Mouse (Mus musculus) limb, embryonic 15.5 days (tissue): ENCODE data around the gene Coq2. TPM values are rescaled to one million over a fixed set of nuclear protein-coding genes. Genes with fewer than 3 reads are reported as not detected.

ENCODE experiments used
- ATAC-seq: fragments of 200-750 bp; cut with Nextera tagmentation; 2 replicates; pipeline ENCODE4 v1.8.0; 2017; ENCODE audit warnings: low read depth, moderate TSS enrichment; ENCODE audit not compliant: insufficient number of reproducible peaks, low FRiP score, low TSS enrichment
- H3K27ac ChIP-seq: fragments of 300-500 bp; sonication (generic); 2 replicates; pipeline ENCODE4 v1.5.1; 2015; ENCODE audit warnings: moderate library complexity, mild to moderate bottlenecking, inconsistent platforms
- H3K27me3 ChIP-seq: fragments of 300-500 bp; sonication (generic); 2 replicates; pipeline ENCODE4 v1.6.1; 2015; ENCODE audit warnings: inconsistent platforms
- H3K36me3 ChIP-seq: fragments of 300-500 bp; sonication (generic); 2 replicates; pipeline ENCODE4 v1.6.1; 2015; ENCODE audit warnings: inconsistent platforms
- H3K4me1 ChIP-seq: fragments of 300-500 bp; sonication (generic); 2 replicates; pipeline ENCODE4 v1.6.1; 2015; ENCODE audit warnings: inconsistent platforms
- H3K4me2 ChIP-seq: fragments of 300-500 bp; sonication (generic); 2 replicates; pipeline ENCODE4 v1.6.1; 2015; ENCODE audit warnings: mild to moderate bottlenecking, inconsistent platforms
- H3K4me3 ChIP-seq: fragments of 300-500 bp; sonication (generic); 2 replicates; pipeline ENCODE4 v1.5.1; 2015; ENCODE audit warnings: mild to moderate bottlenecking, inconsistent platforms
- H3K9ac ChIP-seq: fragments of 300-500 bp; sonication (generic); 2 replicates; pipeline ENCODE4 v1.6.1; 2015; ENCODE audit warnings: inconsistent platforms
- H3K9me3 ChIP-seq: fragments of 300-500 bp; sonication (generic); 2 replicates; pipeline ENCODE4 v1.6.1; 2016; ENCODE audit warnings: inconsistent platforms
- WGBS: fragments of 180-500 bp; shearing (Covaris S2); methylation state at CpG from one replicate; pipeline ENCODE4 v1.1.7; 2015; 5-methylcytosine and 5-hydroxymethylcytosine counted together
- polyA plus RNA-seq: library from polyadenylated mRNA; unstranded; fragments of >200 nt; fragmentation: Nextera tagmentation; extraction: Ambion mirVana; gene quantifications from 2 replicates; pipeline ENCODE4 v1.2.1, GENCODE M21; 2015

The Coq2 gene
- polyA plus RNA-seq, 1 experiment from 2014 or later = 48.0 TPM

DNA sequence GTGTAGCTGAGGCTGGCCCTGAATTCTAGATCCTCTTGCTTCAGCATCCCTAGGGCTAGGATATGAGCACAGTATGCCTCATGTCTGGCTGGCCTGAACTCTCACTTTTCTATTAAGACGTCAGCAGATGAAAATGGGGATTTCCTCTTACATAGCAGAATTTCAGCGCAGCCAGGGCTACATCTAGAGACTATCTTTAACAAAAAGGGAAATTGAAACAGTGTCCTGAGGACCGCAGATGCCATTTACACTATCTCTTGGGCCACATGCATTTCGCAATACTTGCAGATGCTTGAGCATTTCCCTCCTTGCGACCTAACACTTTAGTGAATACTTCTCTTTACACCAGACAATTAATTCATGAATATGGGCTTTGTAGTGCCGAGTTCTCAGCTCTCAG is 18.6 kb downstream of the Coq2 start:
- no peak overlapping the region for H3K27ac ChIP-seq
- H3K9ac ChIP-seq = no peak overlapping the region
- no peaks in the 10 kb centered on the region for H3K9me3 ChIP-seq
- H3K4me2 ChIP-seq = no peak overlapping the region
- 83% methylated on average over 6 of the region's 6 CpGs for WGBS
- H3K27me3 ChIP-seq = no peaks in the 10 kb centered on the region
- peaks cover 73% of the 10 kb centered on the region for H3K36me3 ChIP-seq
- no peak for ATAC-seq
- no peaks in the 10 kb centered on the region for H3K4me1 ChIP-seq
- H3K4me3 ChIP-seq = no peak overlapping the region

DNA sequence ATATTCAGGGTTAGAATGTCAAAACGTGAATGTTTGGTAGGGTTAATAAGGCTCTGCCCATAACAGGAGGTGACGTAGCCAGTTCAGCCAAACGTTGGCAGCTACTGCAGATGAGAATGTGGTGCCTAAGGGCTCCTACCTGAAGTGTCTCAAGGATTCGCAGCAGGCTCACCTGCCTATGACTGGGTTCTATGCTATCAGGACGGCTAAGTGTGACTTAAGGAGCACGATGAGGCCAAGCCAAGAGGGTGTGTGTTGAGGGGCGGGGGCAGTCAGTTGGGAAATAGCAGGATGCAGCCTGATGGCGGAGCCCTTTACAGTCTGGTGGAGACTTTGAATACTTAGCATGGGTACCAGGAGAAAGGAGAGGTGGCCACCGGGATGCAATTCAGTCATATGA is 22.6 kb downstream of the Coq2 start:
- Histone ChIP-seq H3K9ac (no peak overlapping the region), H3K27me3 (no peaks in the 10 kb centered on the region), H3K9me3 (no peaks in the 10 kb centered on the region), H3K4me1 (no peaks in the 10 kb centered on the region), H3K36me3 (peaks cover 39% of the 10 kb centered on the region), H3K4me2 (no peak overlapping the region), H3K27ac (no peak overlapping the region), H3K4me3 (no peak overlapping the region)
- WGBS = 78% methylated on average over 9 of the region's 9 CpGs
- no peak for ATAC-seq

DNA sequence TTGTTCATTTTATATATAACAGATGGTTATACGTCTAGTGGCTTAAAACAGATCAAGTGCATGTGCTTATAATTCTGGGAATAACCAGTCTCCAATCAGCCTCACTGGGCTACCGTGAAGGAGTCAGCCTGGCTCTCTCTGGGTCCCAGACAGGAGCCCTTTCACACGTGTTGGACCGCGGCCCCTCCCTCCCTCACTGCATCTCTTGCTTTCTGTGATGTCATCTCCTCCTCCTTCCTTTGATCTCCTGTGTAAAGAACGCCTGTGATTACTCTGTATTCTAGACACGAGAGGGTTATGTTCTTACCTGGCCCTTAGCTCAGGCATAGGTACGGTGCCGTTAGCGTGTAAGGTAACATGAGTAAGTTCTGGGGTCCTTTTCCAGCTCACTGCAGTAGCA is 23.5 kb downstream of the Coq2 start:
- Histone ChIP-seq H3K27ac (no peak overlapping the region), H3K36me3 (peaks cover 32% of the 10 kb centered on the region), H3K4me2 (no peak overlapping the region), H3K4me3 (no peak overlapping the region), H3K9ac (no peak overlapping the region), H3K9me3 (no peaks in the 10 kb centered on the region), H3K4me1 (no peaks in the 10 kb centered on the region), H3K27me3 (no peaks in the 10 kb centered on the region)
- no peak for ATAC-seq
- WGBS = 61% methylated on average over 10 of the region's 10 CpGs

DNA sequence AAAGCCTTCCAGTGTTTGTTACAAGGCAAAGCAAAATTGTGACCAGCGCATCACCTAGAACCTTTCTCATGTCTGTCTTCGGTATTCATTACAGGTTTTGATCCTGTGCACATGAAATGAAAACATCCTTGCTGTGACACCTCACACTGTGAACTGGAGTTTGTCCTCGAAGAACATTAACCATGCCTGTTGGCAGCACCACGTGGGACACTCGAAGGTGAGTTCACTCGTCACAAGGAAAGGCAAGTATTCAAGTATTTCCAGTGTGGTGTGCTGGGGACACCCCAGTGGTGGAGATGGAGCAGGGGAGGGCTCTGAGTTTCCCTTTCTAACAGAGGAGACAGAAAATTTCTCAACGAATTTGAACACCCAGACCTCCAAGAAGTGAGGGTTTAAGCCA is 24.0 kb downstream of the Coq2 start:
- ATAC-seq = no peak
- H3K9me3 ChIP-seq = no peaks in the 10 kb centered on the region
- no peak overlapping the region for H3K9ac ChIP-seq
- no peaks in the 10 kb centered on the region for H3K27me3 ChIP-seq
- H3K4me3 ChIP-seq = no peak overlapping the region
- 83% methylated on average over 7 of the region's 7 CpGs for WGBS
- H3K36me3 ChIP-seq = peaks cover 27% of the 10 kb centered on the region
- no peak overlapping the region for H3K27ac ChIP-seq
- no peak overlapping the region for H3K4me2 ChIP-seq
- H3K4me1 ChIP-seq = no peaks in the 10 kb centered on the region

DNA sequence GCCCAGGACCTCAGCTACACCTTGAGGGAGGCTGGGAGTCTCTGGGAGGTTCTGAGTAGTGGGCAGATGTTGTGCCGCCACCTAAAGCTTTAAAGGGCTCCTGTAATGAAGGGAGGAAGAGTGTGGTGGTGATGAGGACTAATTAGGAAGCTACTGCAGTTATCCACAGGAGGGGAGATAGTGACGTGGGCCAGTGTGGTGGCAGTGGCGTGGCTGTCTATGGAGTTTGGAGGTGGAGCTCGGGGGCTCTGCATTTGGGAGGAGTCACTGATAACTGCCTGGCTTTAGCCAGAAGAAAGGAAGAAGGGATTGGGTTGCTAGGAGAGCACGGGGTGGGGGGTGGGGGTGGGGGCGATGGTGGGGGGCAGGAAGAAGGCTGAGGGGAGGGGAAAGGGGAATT is 26.4 kb downstream of the Coq2 start:
- H3K4me3 ChIP-seq = no peak overlapping the region
- ATAC-seq = no peak
- 38% methylated on average over 6 of the region's 6 CpGs for WGBS
- no peaks in the 10 kb centered on the region for H3K27me3 ChIP-seq
- no peaks in the 10 kb centered on the region for H3K9me3 ChIP-seq
- H3K36me3 ChIP-seq = 0 out of 2 replicates have a peak, but pooled peaks cover 4% of the 10 kb centered on the region
- no peak overlapping the region for H3K9ac ChIP-seq
- no peaks in the 10 kb centered on the region for H3K4me1 ChIP-seq
- no peak overlapping the region for H3K4me2 ChIP-seq
- H3K27ac ChIP-seq = no peak overlapping the region

DNA sequence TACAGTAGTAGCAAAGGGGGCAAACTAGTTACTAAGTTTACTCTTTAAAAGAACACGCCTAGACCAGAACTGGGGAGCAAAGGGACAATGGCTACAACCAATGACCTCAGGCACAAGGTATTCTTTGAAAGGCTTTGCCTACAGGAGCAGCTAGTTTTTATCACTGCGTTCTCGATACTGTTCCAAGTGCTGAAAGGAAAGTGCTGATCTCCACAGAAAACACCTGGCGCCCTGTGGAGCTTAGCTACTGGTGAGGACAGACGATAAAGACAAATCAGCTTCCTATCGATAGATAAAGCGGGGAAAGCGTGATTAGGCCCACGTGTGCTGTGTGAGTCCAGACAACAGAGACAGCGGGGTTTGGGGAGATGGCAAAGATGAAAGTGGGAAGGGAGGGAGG is 26.9 kb downstream of the Coq2 start:
- H3K27ac ChIP-seq = no peak overlapping the region
- no peak overlapping the region for H3K9ac ChIP-seq
- H3K4me1 ChIP-seq = no peaks in the 10 kb centered on the region
- WGBS = 63% methylated on average over 10 of the region's 10 CpGs
- H3K4me3 ChIP-seq = no peak overlapping the region
- H3K4me2 ChIP-seq = no peak overlapping the region
- no peaks in the 10 kb centered on the region for H3K9me3 ChIP-seq
- no peaks in the 10 kb centered on the region for H3K36me3 ChIP-seq
- no peak for ATAC-seq
- no peaks in the 10 kb centered on the region for H3K27me3 ChIP-seq

DNA sequence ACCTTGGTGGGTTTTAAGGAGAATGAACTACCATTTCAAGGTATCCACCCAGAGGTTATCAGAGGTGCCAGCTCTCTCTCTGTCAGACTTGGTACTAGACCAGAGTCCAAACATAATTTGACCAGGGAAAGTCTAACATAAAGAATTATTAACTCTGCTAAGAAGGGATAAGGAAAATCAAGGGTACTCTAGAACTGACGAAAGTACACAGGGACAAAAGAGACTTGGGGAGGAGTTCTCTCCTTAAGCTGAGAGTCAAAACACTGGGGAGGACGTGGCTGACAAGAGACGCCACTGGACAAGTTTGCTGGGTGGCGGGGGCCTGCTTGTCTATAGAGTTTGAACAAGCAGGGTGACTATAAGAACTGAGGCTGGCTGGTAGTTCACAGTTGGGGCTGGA is 28.4 kb downstream of the Coq2 start:
- no peaks in the 10 kb centered on the region for H3K36me3 ChIP-seq
- H3K27me3 ChIP-seq = no peaks in the 10 kb centered on the region
- H3K9ac ChIP-seq = no peak overlapping the region
- no peak overlapping the region for H3K4me2 ChIP-seq
- no peaks in the 10 kb centered on the region for H3K9me3 ChIP-seq
- H3K27ac ChIP-seq = no peak overlapping the region
- no peak overlapping the region for H3K4me3 ChIP-seq
- 89% methylated on average over 4 of the region's 4 CpGs for WGBS
- H3K4me1 ChIP-seq = no peaks in the 10 kb centered on the region
- ATAC-seq = no peak

DNA sequence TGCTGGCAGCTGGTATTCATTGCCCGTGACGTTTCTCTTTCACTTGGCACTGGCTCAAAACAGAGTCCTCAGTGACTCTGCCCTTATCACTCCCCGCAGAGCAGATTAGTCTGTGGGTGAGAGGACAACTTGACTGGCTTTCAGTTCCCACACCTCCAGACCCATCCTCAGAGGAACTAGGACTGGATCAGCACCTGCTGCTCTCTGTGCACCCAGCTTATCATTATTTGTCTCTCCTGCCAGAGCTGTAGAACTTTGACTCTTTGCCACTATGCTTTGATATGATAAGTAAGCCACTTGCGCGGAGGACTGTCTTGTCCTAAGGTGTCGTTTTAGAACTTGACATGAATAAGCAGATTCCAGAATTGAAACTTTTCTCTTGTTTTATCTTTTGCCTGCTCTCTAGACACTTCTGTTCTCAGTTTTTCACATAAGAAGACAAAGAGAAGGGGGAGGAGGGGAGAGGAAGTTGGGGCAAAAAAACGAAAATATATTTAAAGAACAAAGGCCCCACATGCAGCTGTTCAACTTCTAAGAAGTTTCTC is 30.9 kb downstream of the Coq2 start:
- H3K9me3 ChIP-seq = no peaks in the 10 kb centered on the region
- no peak overlapping the region for H3K4me2 ChIP-seq
- H3K36me3 ChIP-seq = no peaks in the 10 kb centered on the region
- H3K4me3 ChIP-seq = no peak overlapping the region
- ATAC-seq = no peak
- WGBS = 67% methylated on average over 7 of the region's 7 CpGs
- H3K27ac ChIP-seq = no peak overlapping the region
- H3K27me3 ChIP-seq = no peaks in the 10 kb centered on the region
- no peaks in the 10 kb centered on the region for H3K4me1 ChIP-seq
- H3K9ac ChIP-seq = no peak overlapping the region

DNA sequence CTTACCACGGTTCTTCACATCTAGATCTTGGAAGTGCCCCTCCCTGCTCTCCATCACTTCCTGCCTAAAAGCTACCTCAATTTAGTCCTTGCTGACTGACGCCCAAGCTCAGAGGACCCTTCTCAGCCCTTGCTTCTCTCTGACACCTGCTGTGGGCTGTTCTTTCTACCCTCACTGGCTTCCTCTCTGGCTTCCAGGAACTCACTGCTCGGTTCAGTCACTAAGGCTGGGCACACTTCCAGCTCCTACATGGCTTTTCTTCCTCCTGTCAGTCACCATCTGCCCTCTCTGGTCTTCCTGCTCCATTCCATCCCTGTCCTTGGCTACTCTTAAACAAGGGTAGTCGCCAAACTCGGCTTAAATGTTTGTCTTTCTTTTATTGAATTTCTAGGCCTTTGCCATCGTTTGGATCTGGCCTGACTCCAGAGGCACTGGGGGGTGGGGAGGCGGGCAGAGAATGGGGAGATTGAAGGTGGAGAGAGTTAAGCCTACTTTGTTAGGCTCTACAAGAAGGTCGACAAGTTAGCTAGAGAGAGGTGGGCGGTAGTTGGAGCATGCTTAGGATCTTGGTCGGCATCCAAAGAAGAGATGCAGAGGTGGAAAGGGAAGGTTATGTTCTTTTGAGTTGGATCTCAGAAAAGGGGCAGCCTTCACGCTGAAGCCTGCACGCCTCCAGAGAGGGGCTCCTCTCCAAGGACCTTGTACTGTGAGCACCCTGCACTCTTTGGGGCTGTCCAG is 31.5 kb downstream of the Coq2 start:
- no peaks in the 10 kb centered on the region for H3K27me3 ChIP-seq
- no peaks in the 10 kb centered on the region for H3K36me3 ChIP-seq
- no peak overlapping the region for H3K4me2 ChIP-seq
- no peak for ATAC-seq
- H3K27ac ChIP-seq = no peak overlapping the region
- H3K9ac ChIP-seq = no peak overlapping the region
- WGBS = 75% methylated on average over 12 of the region's 12 CpGs
- H3K4me3 ChIP-seq = no peak overlapping the region
- H3K9me3 ChIP-seq = no peaks in the 10 kb centered on the region
- no peaks in the 10 kb centered on the region for H3K4me1 ChIP-seq

DNA sequence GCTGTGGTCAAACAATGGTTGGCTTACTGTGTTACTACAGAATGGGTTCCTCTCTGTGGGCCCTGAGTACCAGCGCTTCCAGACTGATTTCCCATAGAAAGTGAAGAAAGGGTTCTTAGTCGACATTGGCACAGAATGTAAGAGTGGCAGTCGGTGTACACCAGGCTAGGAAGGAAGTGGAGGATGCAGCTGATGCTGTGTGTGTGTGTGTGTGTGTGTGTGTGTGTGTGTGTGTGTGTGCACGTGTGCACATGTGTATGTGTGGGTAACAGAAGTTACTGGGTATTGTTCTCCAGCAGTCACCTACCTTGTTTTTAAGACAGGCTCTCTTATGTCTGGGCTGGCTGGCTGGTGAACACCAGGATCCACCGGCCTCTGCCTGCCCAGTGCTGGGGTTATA is 32.6 kb downstream of the Coq2 start:
- 82% methylated on average over 5 of the region's 5 CpGs for WGBS
- ATAC-seq = no peak

DNA sequence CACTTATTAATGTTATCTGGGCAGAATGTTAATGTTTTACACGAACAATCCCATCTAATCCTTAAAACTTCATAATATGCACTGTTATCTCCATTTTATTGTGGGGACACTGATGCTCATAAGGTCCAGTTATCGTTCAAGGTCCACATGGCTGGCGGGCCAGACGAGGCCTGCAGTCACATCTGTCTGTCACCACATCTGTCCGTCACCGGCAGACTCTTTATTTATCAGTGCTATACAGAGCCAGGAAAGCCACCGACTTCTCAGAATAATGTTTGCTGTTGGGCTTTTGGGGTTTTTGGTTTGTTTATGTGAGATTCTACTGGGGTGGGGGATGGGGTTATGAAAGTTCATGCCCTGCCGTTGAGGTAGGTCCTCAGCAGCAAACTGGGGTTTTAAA is 36.5 kb downstream of the Coq2 start:
- H3K27ac ChIP-seq = no peak overlapping the region
- no peak overlapping the region for H3K9ac ChIP-seq
- H3K4me2 ChIP-seq = no peak overlapping the region
- ATAC-seq = no peak
- no peaks in the 10 kb centered on the region for H3K27me3 ChIP-seq
- H3K9me3 ChIP-seq = no peaks in the 10 kb centered on the region
- no peak overlapping the region for H3K4me3 ChIP-seq
- WGBS = 84% methylated on average over 8 of the region's 8 CpGs
- H3K4me1 ChIP-seq = no peaks in the 10 kb centered on the region
- H3K36me3 ChIP-seq = no peaks in the 10 kb centered on the region

More for the DNA sequence above, 32.6 kb downstream of the Coq2 start:
- Histone ChIP-seq H3K9me3 (no peaks in the 10 kb centered on the region), H3K27ac (no peak overlapping the region), H3K4me2 (no peak overlapping the region), H3K27me3 (no peaks in the 10 kb centered on the region), H3K4me3 (no peak overlapping the region), H3K9ac (no peak overlapping the region), H3K4me1 (no peaks in the 10 kb centered on the region), H3K36me3 (no peaks in the 10 kb centered on the region)

DNA sequence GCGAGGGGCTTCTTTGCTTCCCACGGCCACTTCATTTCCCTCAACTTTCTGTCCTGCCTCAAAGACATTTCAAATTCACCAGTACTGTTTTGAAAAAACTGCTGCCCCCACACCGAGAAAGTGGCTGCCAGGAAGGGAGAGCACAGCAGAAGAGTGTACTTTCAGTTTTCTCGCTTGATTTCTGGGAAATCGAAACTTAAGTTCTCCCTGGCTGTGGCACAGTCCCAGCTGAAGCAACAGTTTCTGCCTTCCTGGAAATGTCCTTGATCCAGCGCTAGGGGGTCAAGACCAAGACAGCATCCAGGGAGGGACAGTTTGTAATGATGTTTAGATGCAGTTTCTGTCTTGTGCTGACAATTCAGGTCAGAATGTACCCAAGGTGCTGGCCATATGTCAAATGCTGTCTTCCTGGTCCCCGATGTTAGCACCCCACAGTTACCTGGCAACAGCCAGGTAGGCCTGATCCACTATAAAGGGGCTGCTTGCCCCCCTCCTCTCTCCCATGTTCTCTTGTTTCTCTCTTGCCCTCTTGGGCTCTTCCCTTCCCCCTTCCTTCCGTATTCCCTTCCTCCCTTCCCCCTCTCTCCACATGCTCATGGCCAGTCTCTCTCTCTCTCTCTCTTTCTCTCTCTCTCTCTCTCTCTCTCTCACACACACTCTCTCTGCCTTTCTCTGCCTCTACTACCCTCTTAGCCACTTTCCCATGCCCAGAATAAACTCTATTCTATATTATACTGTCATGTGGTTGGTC is 38.0 kb downstream of the Coq2 start:
- Histone ChIP-seq H3K27ac (no peak overlapping the region), H3K4me2 (no peak overlapping the region), H3K9me3 (no peaks in the 10 kb centered on the region), H3K9ac (no peak overlapping the region), H3K4me1 (no peaks in the 10 kb centered on the region), H3K4me3 (no peak overlapping the region), H3K27me3 (no peaks in the 10 kb centered on the region), H3K36me3 (no peaks in the 10 kb centered on the region)
- no peak for ATAC-seq
- WGBS = 69% methylated on average over 8 of the region's 8 CpGs
